Mouse (Mus musculus) hindlimb bud, embryonic 11.5 days (tissue): ENCODE results near the gene Tpst1.
A peak's percentile ranks its signal among the peaks of the same experiment; 100 is the strongest.

Source experiments
- DNase-seq: peaks from one replicate; pipeline ENCODE4 v3.0.0-alpha.2; 2012; ENCODE audit warnings: low read depth, low spot score; ENCODE audit errors: extremely low spot score

Tpst1 gene

DNA sequence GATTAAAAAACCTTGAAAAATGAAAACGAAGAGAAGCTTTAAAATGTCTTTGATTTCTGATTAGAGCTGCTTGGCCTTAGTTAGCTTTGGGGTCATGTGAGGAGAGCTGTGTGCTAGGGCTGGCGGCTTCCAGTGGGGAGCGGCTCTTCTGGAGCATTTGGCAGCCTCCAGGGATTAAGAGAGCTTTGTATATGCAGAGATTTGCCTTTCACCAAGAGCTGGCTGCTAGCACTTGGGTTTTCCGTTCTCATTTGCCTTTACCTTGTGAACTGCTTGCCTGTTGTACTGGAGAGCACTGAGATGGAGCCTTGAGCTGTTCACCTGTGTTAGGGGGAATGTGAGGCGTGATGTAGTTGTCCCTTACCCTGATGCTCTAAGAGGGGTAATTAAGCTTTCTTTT lies 20.6 kb upstream of the Tpst1 start:
- no peak for DNase-seq

DNA sequence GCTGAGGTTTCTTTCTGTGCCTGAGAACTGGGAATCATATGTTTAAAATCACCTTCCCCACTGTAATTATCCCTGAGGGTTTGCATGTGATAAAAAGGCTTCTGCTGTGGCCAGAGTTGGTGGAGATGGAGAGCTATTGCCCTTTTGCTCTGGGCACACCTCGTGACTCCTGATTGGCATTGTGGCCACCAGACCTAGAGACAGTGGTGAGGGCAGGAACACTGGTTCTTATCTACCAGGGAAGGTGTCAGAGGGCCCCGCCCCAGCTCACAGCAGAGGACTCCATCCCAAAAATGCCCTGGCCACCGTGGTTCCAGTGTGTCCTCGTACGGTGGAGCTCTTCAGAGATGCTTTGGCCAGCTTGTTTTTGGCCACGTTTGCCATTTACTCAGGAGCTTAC lies 20.2 kb upstream of the Tpst1 start:
- DNase-seq, result no peak

DNA sequence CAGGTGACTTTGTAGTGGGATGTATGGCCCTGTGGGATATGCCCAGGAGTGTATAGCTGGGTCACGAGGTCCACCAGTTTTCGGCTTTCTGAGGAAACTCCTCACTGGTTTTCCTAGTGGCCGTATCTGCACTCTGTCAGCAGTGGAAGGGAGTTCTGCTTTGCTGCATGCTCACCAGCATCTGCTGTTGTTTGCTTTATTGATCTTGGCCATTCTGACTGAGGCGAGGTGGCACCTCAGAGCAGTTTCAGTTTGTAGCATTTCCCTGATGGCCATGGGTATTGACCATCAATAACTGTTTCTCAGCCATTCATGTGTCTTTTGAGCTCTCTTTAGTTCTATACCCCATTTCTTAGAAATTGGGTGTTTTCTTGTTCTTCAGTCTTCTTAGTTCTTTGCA lies 17.4 kb upstream of the Tpst1 start:
- DNase-seq, result no peak

- DNase-seq, result no peak
These were observed 16.8 kb upstream of the Tpst1 start for GRCm38 (mm10) chr5:130056303-130056702.

GRCm38 (mm10) chr5:130059413-130060328 lies 13.5 kb upstream of the Tpst1 start:
- DNase-seq, result no peak

GRCm38 (mm10) chr5:130060329-130060665 lies 12.8 kb upstream of the Tpst1 start:
- DNase-seq, result no peak

DNA sequence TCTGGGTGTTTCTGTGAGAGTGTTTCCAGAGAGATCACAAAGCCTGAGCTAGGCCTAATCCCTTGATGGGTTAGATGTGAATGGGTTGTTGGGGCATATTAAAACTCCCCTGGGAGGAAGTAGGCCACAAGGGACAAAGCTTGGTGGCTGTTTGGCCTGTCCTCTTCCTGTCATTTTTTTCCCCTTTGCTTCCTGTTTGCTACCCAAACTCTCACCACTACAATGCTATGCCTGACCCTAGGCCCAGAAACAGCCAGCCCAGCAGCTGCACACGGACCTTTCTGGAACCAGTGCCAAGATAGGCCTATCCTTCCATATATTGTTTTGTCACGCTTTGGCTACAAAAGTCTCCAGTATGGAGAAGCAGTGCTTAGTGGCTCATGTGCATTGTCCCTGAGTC lies 11.0 kb upstream of the Tpst1 start:
- DNase-seq, result no peak

GRCm38 (mm10) chr5:130063760-130064159 lies 9.4 kb upstream of the Tpst1 start:
- DNase-seq, result no peak

- DNase-seq, result no peak
These were observed 7.5 kb upstream of the Tpst1 start for GRCm38 (mm10) chr5:130065579-130065978.

DNA sequence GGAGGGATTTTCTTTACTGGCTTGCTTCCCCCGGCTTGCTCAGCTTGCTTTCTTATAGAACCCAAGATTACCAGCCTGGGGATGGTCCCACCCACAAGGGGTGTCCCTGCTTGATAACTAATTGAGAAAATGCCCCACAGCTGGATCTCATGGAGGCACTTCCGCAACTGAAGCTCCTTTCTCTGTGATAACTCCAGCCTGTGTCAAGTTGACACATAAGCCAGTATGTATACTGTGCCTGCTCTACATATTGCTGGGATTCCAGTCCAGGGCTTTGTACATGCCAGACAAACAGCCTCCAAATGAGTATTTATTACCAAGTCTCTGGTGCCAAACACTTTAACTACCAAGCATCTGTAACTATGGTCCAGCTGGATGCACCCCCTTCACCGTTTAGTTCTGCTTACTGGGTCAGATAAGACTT lies 5.3 kb upstream of the Tpst1 start:
- DNase-seq, result no peak

DNA sequence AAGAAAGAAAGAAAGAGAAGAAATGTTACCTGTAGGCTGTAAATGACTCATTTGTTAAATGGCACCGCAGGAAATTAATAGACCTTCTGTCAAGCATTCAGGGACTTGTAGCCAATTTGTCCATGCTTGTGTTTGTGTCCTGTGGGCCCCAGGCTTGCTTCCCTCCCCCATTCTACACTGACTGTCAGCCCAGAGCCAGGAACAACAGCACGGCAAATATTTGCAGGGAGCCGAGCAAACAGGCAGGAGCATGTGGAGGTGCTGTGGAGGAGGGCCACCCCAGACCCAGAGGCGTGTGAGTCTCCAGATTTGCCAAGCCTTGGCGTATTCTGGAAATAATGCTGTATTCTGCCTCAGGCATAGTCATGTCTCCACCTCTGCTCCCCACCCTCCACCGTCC lies 1.4 kb downstream of the Tpst1 start:
- DNase-seq, result no peak

DNA sequence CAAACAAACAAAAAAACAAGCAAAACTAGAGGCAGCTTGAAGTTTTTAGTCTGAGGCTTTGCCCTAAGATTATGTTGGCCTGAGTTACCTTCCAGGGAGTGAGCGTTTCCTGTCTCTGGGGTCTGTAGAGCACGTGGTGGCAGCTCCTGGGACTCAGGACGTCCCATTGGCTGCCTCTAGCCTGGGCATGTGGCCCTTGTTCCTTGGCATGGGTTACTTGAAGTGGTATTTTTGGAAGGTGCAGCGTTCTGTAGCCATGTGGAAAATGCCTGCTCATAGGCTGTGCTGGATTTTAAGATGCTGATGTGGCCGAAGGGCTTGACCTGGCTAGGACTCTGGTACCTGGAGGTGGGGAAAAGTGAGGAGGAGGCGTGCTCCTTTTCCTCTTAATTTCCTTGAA lies 3.3 kb downstream of the Tpst1 start:
- no peak for DNase-seq

GRCm38 (mm10) chr5:130078096-130078833 lies 5.1 kb downstream of the Tpst1 start:
- DNase-seq, result no peak

DNA sequence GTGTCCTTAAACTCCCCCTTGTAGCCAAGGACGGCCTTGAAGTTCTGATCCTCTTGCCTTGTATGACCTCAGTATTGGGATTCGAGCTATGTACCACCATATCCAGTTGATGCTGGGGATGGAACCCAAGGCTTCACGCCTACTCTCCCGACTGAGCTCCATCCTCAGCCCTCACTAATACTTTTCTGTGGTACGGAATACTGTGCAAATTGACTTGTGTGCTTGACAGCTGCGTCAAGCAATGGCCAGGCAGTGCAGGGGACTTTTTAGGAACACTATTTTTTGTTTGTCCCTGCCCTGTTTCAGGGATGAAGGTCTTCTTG lies 5.7 kb downstream of the Tpst1 start:
- DNase-seq, result no peak

DNA sequence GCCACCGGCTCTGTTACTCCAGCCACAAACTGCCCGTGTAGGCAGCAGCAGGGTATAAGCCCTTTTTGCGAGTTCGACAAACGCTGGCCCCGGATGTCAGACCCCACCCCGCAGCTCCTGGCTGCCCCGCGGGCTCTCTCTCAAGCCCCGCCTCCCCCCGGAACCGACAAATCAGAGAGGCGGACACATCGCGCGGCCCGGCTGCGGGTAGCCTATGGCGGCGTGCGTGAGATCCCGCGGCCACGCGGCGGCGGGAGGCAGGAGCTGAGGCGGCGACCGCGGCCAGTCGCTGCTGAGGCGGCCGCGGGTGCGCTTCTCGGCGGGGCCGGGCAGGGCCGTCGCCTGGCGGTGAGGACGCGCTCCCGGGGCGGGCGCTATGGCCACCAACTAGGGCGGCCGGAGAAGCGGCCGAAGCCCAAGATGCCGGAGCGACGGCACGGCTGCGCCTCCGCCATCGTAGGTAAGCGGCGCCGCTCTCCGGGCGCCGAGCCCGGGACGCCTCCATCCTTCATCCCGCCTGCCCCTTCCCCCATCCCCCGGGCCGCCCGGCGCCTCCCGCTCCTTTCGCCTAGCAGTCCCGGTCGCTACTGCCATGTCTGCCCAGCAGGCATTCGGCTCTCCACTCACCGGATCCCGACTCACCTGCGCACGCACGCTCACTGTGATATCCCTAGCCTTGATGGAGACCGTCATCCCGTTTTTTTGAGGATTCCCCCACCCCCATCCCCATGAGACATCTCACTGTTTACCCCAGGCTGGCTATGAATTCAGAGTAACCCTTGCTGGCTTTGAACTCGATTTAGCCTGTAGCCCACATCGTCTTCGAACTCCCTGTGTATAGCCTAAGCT lies 6.3 kb downstream of the Tpst1 start:
- peak; percentile 39 for DNase-seq

DNA sequence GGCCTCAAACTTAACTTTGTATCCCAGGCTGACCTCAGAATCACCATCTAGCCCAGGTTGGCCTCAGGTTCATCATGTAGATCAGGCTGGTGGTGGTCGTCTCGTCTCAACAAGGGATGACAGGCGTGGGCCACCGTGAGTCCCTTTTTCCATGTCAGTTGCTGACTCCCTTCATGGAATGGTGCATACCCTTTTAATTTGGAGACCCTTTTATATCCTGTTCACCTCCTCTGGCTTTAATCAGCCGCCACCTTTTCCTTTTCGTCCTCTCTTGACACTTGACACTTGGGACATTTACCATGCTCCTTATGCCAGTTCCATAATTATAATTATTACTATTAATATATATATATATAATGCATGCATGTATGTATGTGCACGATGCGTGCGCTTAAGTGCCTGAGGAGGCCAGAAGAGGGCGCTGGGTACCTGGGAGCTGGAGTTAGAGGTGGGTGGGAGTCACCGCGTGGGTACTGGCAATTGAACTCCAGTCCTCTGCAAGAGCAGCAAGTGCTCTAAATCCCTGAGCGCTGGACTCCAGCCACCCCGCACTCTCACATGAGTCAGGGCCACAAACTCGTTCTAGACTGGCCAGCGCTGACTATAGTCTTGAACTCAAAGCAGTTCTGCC lies 7.0 kb downstream of the Tpst1 start:
- no peak for DNase-seq

DNA sequence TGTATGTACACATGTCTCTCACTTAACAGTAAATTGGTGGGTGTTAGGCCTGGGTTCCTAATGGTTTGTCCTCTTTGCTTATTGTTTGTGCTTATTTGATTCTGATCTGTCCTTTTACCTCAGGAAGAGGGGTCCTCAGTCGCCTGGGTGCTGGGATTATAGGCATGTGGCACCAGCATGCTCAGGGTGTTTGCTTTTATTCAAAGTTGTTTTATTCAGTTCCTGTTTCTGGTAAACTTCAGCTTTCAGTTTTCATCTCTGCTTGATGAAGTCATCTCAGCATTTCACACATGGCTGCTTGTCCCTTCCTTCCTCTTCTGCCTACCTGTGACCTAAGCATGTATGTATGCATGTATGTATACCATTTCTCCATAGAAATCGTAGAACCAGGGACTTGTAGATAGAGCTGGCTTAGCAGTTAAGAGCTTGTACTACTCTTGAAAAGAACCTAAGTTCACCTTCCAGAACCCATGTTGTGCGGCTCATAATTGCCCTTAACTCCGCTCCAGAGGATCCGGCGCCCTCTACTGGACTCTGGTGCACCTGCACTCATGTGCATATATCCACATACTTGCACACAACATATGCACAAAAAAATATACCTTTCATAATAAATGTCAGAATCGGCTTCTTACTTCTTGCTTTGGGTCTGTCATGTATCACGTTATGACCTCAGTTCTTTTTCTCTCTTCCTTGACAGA lies 8.2 kb downstream of the Tpst1 start:
- DNase-seq, result no peak

DNA sequence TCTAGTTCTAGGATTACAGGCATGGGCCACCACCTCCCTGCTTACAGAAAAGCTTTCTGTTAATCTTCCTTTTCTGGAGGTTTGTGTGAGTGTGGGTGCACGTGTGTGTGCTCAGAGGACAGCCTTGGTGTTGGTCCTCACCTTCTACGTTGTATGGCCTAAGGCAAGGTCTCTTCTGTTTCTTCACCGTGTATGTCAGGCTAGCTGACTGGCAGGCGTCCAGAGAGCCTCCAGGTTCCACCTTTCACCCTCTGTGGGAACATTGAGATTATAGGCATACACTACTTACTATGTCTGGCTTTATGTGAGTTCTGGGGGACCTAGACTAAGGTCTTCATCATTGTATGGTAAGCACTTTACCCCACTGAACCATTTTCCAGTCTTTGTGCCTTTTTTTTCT lies 9.3 kb downstream of the Tpst1 start:
- DNase-seq, result no peak

- no peak for DNase-seq
These were observed 11.1 kb downstream of the Tpst1 start for GRCm38 (mm10) chr5:130084271-130084670.

DNA sequence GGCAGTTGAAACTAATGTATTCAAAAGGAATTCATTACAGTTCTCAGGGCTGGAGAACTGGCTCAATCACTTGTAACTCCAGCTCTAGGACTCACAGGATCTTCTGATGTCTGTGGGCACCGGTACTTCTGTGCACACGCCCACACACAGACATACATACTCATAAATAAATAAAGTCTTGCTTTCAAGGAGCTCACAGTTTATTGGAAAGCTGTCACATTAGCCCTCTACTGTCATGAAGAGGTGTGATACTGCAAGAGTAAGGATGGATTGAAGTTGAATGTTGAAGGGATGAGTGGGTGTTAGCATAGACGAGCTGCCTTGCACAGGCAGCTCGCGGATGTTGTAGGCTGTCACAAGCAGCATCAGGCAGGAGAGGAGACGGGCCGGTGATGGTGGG lies 14.9 kb downstream of the Tpst1 start:
- no peak for DNase-seq

DNA sequence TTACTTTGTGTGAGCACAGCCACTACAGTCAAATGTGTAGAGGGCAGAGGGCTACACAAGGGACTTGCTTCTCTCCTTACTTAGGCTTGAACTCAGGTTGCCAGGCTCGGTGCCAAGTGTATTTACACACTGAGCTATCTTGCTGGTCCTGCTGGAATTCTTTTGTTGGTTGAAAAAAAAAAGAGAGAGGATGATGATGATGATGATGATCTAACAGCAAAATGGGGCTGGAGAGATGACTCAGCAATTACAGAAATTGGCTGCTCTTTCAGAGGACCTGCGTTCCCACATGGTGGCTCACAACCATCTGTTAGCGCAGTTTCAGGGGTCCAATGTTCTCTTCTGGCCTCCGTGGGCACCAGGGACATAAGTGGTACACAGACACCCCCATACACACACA lies 15.5 kb downstream of the Tpst1 start:
- no peak for DNase-seq
